Mouse (Mus musculus) regulatory T cell (primary cell): ENCODE data around the gene Bpifb6.

ENCODE experiments used
- in situ Hi-C: fragments of 300-600 bp; cut with MboI, MseI; formaldehyde crosslinking; loops from one replicate; pipeline ENCODE4 v1.15.1; 2025; ENCODE audit warnings: high pct_unique_total_duplicates

Bpifb6 gene

GRCm38 (mm10) chr2:153953836-153954235 is 53.6 kb downstream of the Bpifb6 start:
- in situ Hi-C loops, result no loop called here
